Mouse (Mus musculus): Measurements from ENCODE around the gene Camta1. TPM values are rescaled to one million over a fixed set of nuclear protein-coding genes. Genes with fewer than 3 reads are reported as not detected.
A peak's percentile ranks its signal among the peaks of the same experiment; 100 is the strongest.

The Camta1 gene
- polyA plus RNA-seq, 3 experiments from 2014 or later: 39.6 to 58.9 (median 48.7) TPM

- no peak for ATAC-seq
Measured at GRCm38 (mm10) chr4:151107131-151108001, 754.3 kb downstream of the Camta1 start.

- no peak for ATAC-seq
Measured at GRCm38 (mm10) chr4:151106468-151106867, 755.2 kb downstream of the Camta1 start.

GRCm38 (mm10) chr4:151105886-151106285, 755.8 kb downstream of the Camta1 start:
- ATAC-seq: no peak

GRCm38 (mm10) chr4:151104147-151104546, 757.5 kb downstream of the Camta1 start:
- no peak for ATAC-seq

- ATAC-seq: no peak
Measured at GRCm38 (mm10) chr4:151103646-151104045, 758.0 kb downstream of the Camta1 start.

GRCm38 (mm10) chr4:151097104-151097438, 764.6 kb downstream of the Camta1 start:
- no peak for ATAC-seq

GRCm38 (mm10) chr4:151096334-151097103, 765.2 kb downstream of the Camta1 start:
- no peak for ATAC-seq

GRCm38 (mm10) chr4:151095207-151095606, 766.5 kb downstream of the Camta1 start:
- no peak for ATAC-seq

GRCm38 (mm10) chr4:151089270-151089669, 772.4 kb downstream of the Camta1 start, which contains the start of gene Gm13090:
Gene Gm13090, plus strand, starts transcription at chr4:151089570.
- ATAC-seq: no peak

GRCm38 (mm10) chr4:151088819-151089218, 772.9 kb downstream of the Camta1 start:
- ATAC-seq: no peak

GRCm38 (mm10) chr4:151087358-151087757, 774.3 kb downstream of the Camta1 start:
- ATAC-seq: no peak

- no peak for ATAC-seq
Measured at GRCm38 (mm10) chr4:151083027-151083426, 778.6 kb downstream of the Camta1 start.

- no peak for ATAC-seq
Measured at GRCm38 (mm10) chr4:151081977-151082376, 779.7 kb downstream of the Camta1 start.

- ATAC-seq: no peak
Measured at GRCm38 (mm10) chr4:151081355-151081754, 780.3 kb downstream of the Camta1 start.

GRCm38 (mm10) chr4:151074817-151075216, 786.9 kb downstream of the Camta1 start:
- no peak for ATAC-seq

GRCm38 (mm10) chr4:151073108-151073744, 788.5 kb downstream of the Camta1 start:
- ATAC-seq: peak; percentile 50

GRCm38 (mm10) chr4:151070962-151071361, 790.7 kb downstream of the Camta1 start:
- no peak for ATAC-seq

- no peak for ATAC-seq
Measured at GRCm38 (mm10) chr4:151068751-151069150, 792.9 kb downstream of the Camta1 start.

GRCm38 (mm10) chr4:151059566-151059965, 802.1 kb downstream of the Camta1 start:
- no peak for ATAC-seq

- no peak for ATAC-seq
Measured at GRCm38 (mm10) chr4:151058634-151059033, 803.0 kb downstream of the Camta1 start.

- peak; percentile 98 for ATAC-seq
Measured at GRCm38 (mm10) chr4:151057347-151058321, 804.0 kb downstream of the Camta1 start, which contains the start of gene Vamp3. Gene Vamp3, minus strand, starts transcription at chr4:151057963.

- ATAC-seq: peak; percentile 35
Measured at GRCm38 (mm10) chr4:151051162-151051561, 810.5 kb downstream of the Camta1 start.

All from inflammation-experienced regulatory T-cells, adult 6 months (primary cell).